Mouse (Mus musculus) liver, postnatal 0 days (tissue): ENCODE results near the gene Dgkb.

ENCODE experiments used
- CTCF ChIP-seq: sonication (generic); IDR thresholded peaks from 2 replicates; pipeline ENCODE4 v1.5.1; 2016; ENCODE audit warnings: antibody characterized with exemption, low read depth
- EP300 ChIP-seq: IDR thresholded peaks from 2 replicates; pipeline ENCODE4 v1.6.1; 2016; ENCODE audit warnings: antibody characterized with exemption, low read depth, mild to moderate bottlenecking

DNA sequence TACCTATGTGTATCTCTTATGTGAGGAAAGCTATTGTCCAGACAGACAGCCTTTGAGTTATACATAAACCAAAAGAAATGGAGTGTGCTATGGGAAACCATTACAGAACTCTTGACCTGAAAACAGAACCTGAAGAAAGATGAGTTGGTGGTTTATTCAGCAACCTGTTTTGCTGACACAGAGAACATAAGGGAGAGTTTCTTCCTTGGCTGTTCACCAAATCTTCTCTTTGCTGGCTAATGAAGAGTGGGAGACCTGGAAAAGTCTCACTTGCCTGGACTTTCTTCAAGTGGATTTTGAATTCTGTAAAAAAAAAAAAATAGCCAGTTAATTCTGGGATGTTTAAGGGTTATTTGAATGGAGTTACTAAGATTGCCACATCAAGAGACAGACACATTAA, 71.1 kb downstream of the Dgkb start:
- TF ChIP-seq CTCF (no peak), EP300 (no peak)
